Mouse (Mus musculus) c-Kit-positive CD71-positive TER-119-negative erythroid progenitor cells, embryonic 14.5 days (primary cell): Measurements from ENCODE around the gene Wrb.
A peak's percentile ranks its signal among the peaks of the same experiment; 100 is the strongest.
"Not testable (repeated sequence)": the region's sequence is repeated elsewhere in the genome, so short reads cannot be mapped to it uniquely, and the experiment has no call there.

Source experiments
- DNase-seq: peaks from one replicate; pipeline ENCODE4 v3.0.0-alpha.2; 2013; ENCODE audit warnings: low read depth

Gene Wrb

DNA sequence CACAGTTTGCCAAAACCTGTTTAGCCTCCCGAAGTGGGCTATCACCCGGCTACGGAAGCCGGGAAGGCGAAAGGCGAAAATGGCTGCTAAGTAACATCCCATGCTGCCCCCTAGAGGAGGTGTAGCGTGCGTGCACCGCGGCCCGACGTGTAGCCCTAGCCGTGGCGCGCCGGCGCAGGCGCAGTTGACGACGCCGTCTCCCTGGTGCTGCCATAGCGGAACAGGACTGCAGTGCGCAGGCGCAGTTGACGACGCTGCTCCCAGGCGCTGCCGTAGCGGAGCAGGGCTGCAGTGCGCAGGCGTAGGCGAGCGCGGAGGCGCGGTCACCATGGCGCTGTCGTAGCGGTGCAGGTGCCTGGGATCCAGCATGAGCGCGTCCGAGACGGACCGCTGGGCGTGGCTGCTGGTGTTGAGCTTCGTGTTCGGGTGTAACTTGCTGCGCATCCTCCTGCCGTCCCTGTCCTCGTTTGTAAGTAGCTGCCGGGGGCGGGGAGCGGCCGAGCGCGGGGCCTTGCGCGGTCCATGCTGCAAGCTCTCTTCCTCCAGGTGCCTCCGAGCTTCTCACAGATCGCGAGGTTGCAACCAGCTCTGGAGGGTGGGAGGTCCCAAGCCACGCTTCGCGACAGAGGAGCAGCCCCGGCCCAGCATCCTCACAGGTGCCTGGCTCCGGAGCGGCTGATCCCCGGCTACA lies at the start of gene Wrb:
Wrb (plus strand) TSS at position 298 of the 691 bp plus-strand sequence.
- peak; percentile 99 for DNase-seq

DNA sequence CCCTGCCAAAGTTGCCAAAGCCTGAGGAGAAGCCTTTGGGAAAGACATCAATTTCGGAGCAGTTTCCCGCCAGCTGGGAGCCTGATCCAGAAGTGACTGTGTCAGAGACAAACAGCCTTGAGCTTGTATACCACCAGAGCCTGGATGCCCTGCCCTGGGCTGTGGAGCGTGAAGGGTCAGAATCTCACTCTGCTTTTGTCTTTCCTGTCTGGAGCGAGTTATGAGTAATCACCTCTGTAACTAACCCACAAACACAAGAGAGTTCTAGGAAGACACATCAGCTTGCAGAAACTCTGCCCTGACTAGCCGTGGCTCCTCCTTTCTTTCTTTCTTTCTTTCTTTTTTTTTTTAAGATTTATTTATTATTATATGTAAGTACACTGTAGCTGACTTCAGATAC lies 49.2 kb upstream of the Wrb start:
- no peak for DNase-seq

DNA sequence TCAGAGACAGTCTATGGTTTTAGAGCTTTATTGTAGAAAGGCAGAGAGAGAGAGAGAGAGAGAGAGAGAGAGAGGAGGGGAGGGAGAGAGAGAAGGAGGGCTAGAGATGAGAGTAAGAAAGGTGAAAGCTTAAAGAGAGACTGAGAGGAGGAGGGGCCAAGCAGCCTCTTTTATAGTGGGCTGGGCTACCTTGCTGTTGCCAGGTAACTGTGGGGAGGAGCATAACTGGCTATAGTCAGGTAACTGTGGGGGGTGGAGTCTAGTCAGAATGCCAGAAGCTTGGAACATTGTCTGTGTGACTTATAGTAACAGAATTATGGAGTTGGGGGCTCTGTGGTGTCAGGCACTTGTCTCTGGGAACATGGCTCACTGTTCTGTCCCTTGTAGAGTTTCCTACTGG lies 47.4 kb upstream of the Wrb start:
- not testable (repeated sequence) for DNase-seq

DNA sequence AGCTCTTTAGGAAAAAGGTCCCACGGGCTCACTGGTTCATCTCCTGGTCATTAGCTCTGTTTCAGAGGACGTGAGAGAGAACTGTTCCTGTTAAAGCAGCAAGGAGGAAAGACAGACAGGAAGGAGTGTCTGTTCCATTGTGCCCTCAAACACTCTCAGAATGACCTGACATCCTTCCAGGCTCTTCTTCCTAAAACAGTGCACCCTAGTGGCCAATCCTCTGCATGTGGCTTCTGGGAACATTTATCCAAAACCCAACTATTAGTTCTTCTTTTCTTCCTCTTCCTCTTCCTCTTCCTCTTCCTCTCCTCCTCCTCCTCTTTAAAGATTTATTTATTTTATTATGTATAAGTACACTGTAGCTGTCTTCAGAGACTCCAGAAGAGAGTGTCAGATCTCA lies 42.2 kb upstream of the Wrb start:
- no peak for DNase-seq

DNA sequence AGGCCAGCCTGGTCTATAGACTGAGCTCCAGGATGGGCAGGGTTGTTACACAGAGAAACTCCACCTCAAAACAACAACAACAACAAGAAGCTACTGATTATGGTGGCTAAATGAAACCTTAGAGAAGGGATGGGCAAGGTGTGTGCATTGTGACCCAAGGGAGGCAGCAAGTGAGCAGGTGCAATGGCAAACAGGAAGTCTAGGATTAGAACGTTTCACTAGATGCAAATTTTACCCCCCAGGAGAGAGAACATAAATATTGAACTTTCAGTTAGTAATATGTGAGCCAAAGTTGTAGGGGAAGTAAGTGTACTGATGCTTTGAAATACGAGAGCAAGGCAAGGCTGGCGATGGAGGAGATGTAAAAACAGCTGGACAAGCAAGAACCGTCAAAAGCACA lies 35.5 kb upstream of the Wrb start:
- DNase-seq, result no peak

DNA sequence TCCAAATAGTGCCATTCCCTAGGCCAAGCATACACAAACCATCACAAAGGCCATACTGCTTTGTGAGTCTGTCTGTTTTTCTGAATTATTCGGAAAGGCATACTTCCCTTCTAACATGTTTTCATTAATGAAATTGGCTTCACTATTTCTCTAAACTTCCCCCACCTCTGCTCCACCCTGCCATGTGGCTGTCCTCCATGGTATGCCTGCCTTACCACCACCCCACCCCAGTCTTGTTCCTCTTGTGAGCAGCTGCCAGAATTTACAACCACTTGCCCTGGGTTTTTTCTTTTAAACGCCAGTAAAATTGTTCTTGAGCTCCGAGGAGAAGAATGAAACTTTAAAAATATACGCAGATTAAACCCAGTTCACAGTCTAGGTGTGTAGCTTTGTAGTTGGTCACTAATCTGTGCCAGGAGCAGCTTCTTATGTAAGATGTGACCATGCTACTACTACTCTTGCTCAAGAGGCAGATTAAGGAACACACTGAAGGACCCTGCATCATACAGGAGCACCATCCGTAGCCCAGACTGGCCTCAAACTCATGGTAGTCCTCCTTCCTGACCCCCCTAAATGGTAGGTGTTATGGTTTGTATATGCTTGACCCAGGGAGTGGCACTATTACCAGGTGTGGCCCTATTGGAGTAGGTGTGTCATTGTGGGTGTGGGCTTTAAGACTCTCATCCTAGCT lies 34.4 kb upstream of the Wrb start:
- no peak for DNase-seq

DNA sequence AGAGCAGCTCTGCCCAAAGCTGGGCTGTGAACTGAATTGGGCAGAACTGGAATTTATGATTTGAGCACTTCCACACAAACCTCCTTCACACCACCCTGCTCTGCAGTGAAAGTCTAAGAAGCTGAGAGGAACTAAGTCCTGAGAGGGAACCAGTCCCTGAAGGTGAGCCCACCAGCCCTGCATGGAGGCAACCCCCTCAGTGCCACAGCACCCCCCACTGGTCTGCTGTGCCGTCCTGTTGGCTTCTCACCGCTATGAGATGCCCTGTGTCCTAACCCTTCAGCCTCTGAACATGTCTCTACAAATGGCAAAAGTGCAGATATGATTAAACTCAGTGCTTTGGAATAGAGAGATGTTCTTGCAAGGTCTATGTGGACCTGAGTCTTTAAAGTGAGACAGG lies 32.4 kb upstream of the Wrb start:
- DNase-seq, result no peak

DNA sequence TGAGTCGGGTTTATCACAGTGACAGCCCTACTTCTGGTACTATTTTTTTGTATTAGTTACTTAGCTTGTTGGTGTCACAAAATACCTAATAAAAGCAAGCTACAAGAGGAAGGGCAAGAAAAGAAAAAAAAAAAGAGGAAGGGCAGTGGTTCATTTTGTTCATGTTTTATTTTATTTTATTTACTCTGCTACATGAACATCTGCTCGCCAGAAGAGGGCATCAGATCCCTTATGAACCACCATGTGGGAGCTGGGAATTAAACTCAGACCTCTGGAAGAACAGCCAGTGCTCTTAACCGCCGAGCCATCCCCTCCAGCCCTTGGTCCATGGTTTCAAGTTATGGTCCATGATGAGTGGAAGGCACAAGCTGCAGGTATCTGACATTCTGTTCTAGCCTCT lies 30.5 kb upstream of the Wrb start:
- DNase-seq, result no peak

DNA sequence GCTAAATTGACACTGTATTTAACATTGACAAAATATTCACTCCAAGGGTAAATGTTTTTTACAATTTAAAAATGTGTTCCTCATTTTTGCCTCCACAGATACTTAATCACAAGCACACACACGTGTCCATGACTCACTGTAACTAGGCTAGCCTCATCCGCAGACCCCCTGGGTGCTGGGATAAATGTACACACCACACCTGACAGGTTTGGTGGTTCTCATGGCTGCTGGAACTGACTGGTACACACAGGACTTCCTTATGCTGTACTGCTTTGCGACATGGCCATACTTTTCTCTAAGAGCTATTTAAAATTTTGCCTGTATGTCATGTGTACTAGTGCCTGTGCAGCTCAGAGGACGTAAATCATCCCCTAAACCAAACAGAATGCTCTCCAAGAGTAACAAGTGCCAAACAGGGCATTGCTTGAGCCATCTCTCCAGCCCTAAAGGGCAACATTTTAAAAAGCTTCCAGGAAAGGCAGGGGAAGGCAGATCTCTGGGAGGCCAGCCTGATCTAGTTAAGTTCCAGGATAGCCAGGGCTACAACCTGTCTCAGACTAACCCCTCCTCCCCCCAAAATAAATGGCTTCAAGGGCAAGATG lies 25.1 kb upstream of the Wrb start:
- no peak for DNase-seq

DNA sequence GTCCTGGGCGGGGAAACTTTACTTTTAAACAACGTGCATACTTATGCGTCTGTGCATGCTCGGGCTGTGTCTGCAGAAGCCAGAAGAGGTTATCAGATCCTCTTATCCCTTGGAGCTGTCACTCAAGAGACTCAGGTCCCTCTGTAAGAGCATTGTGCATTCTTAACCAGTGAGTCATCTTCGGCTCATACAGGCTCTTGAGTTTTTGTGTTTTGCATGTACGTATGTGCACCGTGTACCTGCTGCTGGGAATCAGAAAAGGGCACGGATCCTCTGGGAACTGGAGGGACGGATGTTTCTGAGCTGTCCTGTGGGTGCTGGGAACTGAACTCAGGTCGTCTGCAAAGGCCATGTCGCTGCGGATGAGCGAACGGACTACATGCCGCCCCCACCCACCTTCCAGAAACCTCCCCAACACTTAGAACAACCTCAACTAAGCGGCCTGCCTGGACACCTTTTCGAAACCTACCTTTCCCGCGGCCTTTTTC lies 18.5 kb upstream of the Wrb start:
- DNase-seq, result no peak

DNA sequence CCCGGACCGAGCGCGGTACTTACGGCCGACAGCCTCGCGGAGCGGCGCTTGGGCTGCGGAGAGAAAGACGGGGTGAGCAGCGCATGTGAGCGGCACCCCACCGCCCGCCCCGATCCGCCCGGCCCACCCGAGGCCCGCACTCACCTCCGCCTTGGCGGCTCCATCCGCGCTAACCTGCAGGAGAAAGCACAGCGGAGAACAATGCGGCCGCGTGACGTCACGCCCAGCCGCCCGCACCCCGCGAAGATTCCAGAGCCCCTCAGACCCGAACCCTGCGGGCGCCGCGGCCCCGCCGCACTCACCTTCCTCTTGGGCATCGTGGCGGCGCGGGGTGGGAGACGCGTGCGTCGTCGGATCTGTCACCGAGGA lies 17.9 kb upstream of the Wrb start:
- DNase-seq, result no peak

DNA sequence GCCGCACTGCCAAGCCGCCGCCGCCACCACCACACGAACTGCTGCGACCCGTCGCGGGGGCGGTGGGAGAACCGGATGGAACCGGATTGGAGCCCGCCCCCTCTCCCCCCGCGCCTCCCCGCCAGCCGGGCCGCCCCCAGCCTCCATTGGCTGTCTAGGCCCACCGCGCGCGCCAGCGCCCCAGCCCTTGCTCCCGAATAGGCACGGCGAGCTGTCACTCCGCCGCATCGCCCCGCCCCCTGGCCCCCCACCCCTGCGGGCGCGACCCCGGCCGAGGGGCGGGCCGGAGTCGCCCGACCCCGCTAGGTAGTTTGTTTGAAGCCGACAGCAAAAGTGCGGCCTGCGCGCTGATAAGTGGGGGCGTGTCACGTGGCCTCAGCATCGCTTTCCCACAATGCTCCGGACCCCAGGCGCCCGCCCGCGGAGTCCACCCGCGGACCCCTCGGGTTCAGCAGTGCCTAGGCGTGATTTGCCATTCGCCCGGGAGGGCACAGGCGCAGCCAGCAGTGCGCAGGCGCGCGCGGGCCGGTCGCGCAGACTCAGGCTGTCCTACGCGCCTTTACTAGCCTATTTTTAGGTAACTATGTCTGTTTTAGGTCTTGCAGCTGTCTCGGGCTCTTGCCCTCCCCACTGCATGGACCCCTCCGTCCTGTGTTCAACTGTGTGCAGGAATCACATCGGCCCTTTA lies 17.4 kb upstream of the Wrb start, which contains the start of gene Hmgn1:
Hmgn1 (minus strand) TSS at position 73 of the 688 bp plus-strand sequence.
- DNase-seq, result peak; percentile 84

DNA sequence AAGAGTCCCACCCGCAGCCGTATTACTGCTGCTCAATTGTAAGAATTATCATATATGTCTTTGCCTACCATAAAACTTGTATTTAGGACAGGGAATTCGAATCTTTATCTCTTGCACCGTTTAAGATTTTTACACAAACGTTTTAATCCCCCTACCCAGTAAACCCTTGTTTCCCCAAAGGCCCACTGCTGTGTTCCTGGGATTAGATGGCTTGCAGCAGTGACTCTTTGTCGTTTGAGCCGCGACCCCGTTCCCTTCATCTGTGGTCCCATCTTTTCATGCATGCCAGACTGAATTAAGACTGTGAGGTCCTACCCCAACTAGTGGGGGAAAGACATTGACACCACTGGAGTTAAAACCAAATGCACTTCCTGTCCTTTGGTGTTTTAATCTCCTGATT lies 16.7 kb upstream of the Wrb start:
- DNase-seq, result no peak

DNA sequence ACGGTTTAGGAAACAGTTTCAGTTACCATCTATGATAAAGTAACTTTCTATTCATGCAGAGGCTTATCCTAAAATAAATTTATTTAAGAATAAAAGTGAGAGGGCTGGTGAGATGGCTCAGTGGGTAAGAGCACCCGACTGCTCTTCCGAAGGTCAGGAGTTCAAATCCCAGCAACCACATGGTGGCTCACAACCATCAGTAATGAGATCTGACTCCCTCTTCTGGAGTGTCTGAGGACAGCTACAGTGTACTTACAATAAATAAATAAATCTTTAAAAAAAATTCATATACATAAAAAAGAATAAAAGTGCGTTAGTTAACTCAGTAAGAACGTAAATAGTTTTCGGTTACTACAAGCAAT lies 478 bp upstream of the Wrb start:
- not testable (repeated sequence) for DNase-seq

DNA sequence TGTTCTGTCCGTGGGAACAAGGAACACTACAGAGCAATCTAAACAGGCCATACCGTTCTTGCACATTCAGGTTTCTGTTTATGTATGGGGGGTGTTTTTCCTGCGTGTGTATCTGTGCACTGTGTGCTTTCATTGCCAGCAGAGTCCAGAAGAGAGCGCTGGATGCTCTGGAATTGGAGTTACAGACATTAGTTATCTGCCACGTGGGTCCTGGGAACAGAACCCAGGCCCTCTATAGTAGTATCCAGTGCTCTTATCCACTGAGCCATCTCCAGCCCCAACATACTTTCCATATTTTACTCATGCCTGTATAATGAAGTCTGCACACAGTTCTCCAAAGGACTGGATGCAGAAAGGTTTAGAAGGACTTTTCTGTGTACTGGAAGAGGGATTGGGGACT lies 607 bp downstream of the Wrb start:
- DNase-seq, result peak; percentile 14

DNA sequence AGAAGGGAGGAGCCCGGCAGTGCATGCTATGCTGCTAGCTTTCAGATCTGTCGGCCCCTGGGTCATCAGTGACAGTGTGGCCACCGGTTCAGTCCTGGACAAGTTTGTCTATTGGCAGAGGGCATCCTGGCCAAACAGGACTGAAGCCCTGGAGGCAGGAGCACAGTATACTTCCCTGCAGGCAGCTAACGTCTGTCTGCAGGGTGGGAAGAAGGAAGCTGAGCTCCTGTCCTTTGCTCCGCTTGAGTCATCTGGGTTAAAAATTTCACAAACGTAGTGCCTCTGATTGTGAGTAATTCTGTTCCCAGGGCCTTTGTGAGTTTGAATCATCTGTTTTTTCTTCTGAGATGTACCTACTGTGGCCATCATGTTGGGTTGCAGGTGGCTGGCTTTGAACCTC lies 3.6 kb downstream of the Wrb start:
- DNase-seq, result no peak

DNA sequence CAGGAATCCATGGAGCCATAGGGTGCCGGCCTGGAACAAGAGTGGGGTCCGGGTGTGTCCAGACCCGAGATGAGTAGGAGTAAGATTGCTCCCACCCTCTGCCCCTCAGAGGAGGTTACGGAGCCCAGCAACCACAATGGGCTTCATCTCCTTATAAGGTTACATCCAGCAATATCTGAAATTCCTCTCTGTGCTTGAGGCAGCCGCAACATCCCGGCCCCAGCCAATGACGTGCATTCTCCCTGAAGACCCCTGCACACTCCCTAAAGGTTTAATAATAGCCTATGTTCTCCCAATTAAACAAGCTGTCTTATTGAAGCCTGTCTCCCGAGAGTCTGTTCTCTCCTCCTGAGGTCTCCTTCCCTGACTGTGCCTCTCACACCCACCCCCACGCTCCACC lies 4.1 kb downstream of the Wrb start:
- DNase-seq, result no peak

DNA sequence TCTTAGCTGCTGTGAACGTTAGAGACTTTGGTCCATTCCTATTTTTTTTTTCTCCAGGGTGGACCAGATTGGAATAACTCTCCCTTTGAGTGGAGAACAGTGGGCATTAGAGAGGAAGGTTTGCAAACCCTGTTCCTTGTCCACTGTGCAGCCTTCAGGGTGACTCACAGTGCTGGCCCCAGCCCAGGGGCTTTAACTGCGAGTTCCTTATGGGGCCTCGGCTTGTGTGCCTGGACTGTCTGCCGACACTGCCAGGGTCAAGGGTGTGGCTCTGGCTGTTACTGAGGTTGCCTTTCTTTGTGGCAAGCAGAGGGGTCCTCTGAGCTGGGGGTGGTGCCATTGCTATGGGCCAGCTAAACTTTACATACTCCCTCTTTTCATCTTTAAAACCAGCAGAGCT lies 5.8 kb downstream of the Wrb start:
- no peak for DNase-seq

DNA sequence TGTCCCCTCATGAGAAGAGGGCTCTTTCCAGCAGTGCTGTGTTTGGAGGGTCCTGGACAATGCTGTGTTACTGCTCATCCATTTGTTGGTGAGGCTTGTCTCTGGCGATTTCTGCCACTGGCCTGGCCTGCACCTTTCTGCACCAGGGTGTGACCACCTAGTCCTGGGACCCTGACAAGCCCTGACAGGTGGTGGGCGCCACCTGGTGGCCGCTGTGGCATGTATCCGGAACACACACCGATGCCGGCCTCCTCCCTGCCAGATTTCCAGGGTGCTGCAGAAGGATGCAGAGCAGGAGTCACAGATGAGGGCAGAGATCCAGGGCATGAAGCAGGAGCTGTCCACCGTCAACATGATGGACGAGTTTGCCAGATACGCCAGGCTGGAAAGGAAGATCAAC lies 6.3 kb downstream of the Wrb start:
- peak; percentile 36 for DNase-seq

DNA sequence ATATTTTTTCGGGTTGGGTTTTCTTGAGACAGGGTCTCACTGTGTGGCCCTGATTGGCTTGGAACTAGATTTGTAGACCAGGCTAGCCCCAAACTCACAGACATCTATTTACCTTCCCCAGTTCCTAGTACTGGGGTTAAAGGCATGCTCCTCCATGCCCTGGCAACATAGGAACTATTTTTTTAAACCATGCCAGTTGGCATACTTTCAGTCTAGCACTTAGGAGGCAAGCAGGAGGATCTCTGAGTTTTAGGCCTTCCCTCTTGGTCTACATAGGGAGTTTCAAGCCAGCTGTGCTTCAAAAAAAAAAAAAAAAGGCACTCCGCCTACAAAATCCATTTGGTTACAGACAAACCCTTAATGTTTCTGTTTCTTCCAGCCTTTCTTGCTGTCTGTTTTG lies 9.3 kb downstream of the Wrb start:
- DNase-seq, result no peak

DNA sequence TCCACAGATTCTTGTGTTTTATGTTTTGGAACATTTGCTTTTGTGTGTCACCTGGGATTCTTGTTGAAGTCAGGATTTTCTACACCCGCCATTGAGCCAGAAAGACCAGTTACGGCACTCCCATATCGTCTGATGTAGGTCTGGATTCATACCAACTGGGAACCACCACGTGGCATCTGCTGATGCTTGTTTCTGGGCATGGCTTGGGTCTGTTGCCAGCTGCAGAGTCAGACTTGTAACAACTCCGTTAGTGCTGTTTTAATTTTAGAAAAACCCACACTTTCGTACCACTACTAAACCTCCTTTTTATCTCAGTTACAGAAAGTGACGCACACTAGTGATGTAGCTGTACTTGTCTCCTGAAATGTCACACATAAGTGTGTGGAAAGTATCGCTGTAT lies 10.8 kb downstream of the Wrb start:
- DNase-seq, result no peak

DNA sequence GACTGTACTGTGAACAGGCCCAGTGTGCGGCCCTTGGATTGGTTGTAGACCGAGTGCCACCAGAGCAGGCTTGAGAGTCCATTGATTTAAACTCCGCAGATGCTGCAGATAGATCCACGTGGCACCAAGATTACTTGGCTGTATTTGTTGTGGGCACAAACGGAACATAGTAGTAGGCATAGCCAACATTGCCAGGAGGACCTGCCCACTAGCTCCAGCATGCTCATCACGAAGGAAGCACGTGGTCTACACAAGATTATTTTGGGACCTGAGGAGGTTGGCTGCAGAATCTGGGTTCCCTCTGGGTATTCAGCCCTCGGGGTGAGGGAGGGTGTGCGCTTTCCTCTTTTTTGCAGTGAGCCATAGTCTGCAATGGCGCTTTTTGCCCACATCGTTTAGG lies 12.0 kb downstream of the Wrb start:
- no peak for DNase-seq

DNA sequence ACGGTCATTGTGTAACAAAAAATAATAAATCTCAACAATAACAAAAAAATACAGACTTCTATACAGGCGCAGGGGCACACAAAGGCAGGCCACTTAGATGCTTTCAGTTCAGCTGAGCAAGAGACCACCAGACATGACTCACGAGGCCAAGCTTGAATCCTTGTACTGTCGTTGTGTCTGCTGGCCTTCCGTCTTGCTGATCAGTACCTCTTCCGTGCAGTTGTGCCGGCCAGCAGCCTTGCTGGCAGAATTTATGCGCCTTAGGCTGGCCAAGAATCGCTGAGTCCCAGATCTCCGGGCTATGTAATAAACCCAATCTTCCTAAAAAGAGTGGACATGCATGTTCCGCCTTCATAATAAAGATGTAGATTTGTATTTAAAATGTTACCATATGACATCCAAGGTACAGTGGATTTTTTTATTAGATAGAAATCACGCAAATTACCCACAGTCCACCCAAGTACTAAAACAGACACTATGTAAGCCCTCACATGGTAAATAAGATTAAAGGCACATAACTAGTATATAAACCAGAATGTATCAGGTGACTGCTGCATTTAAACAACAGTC lies 13.4 kb downstream of the Wrb start:
- no peak for DNase-seq
